21 mouse cellular contexts compared by ENCODE assay signal in the genomic region with DNA sequence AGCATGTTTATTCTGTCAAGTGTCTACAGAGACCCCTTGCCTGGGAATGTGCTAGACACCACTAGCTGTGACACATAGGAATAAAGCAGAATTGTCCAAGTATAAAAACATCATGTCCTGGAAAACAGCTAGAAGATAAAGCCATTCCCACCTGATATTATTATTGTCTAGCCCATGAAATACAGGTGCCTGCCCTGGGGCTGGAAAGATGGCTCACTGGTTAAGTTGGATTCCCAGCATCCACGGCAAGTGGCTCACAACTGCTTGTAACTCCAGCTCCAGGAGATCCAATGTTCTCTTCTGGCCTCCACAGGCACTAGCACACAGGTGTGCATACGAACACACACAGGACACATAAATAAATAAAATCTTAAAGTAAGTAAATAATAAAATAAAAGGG. TPM values are rescaled to one million over a fixed set of nuclear protein-coding genes. Genes with fewer than 3 reads are reported as not detected.
DNase-seq lines count a peak whose midpoint lies in the region; ATAC-seq lines count a peak whose summit lies in the region.
"Had no signal": no experiment of that assay in that cellular context is flagged by ENCODE, and none has a peak within 500 bp of the region (broad histone marks: within the 10 kb centered on the region; RNA-seq: fewer than 3 reads in every experiment).

No protein-coding gene starts in this region.

- H3K4me1 ChIP-seq in heart, embryonic 11.5 days (ENCODE audit: control insufficient read depth, insufficient read depth, low read length), result peaks cover 10% of the 10 kb centered on the region
- peaks cover 22% of the 10 kb centered on the region for H3K4me1 ChIP-seq in heart, embryonic 13.5 days
- H3K4me1 ChIP-seq: forebrain, embryonic 12.5 days had no signal

- H3K4me3 ChIP-seq in heart, embryonic 11.5 days (ENCODE audit: low read depth, low read length), result no peak overlapping the region
- H3K4me3 ChIP-seq in heart, embryonic 13.5 days, result no peak overlapping the region
- H3K4me3 ChIP-seq: embryonic facial prominence, embryonic 13.5 days; embryonic facial prominence, embryonic 15.5 days; erythroblast, embryonic 14.5 days; forebrain, embryonic 10.5 days; forebrain, embryonic 12.5 days had no signal

- H3K36me3 ChIP-seq in heart, embryonic 11.5 days (ENCODE audit: control insufficient read depth, insufficient read depth, low read length), result peaks cover 25% of the 10 kb centered on the region
- peaks cover 90% of the 10 kb centered on the region for H3K36me3 ChIP-seq in heart, embryonic 13.5 days

- intact Hi-C loops in heart, postnatal 25 days (cut with DNase I), result no loop called here

- H3K27me3 ChIP-seq in heart, embryonic 11.5 days (ENCODE audit: control insufficient read depth, insufficient read depth, low read length), result no peaks in the 10 kb centered on the region
- H3K27me3 ChIP-seq in heart, embryonic 13.5 days (replicated peaks), result no peaks in the 10 kb centered on the region
- H3K27me3 ChIP-seq: embryonic facial prominence, embryonic 13.5 days; embryonic facial prominence, embryonic 15.5 days; forebrain, embryonic 12.5 days had no signal

- H3K4me2 ChIP-seq in heart, embryonic 11.5 days, result no peak overlapping the region
- H3K4me2 ChIP-seq in heart, embryonic 13.5 days, result no peak overlapping the region
- H3K4me2 ChIP-seq: embryonic facial prominence, embryonic 13.5 days; embryonic facial prominence, embryonic 15.5 days; forebrain, embryonic 12.5 days had no signal

- DNase-seq in heart, adult 9 months (ENCODE audit: low spot score in 2 of 2), result no peak
- DNase-seq in heart, postnatal 25 days (ENCODE audit: low spot score), result no peak
- DNase-seq: adrenal gland, adult 2 months; adrenal gland, postnatal 10 days; adrenal gland, postnatal 25 days; cerebellum, adult 11 months; cerebellum, adult 18-20 months; cerebellum, adult 8-10 months; cerebellum, adult 9-11 months; cerebellum, postnatal 14 days; cerebellum, postnatal 36 days; embryo, embryonic 11 days had no signal

- H3K9me3 ChIP-seq in heart, embryonic 11.5 days (replicated peaks; ENCODE audit: control insufficient read depth, low read length), result no peaks in the 10 kb centered on the region
- 0 out of 2 replicates have a peak, but pooled peaks cover 4% of the 10 kb centered on the region for H3K9me3 ChIP-seq in heart, embryonic 13.5 days
- H3K9me3 ChIP-seq: embryonic facial prominence, embryonic 15.5 days had no signal

- H3K27ac ChIP-seq in heart, embryonic 11.5 days (ENCODE audit: low read depth, low read length), result peak overlapping the region; percentile 54
- H3K27ac ChIP-seq in heart, embryonic 13.5 days (replicated peaks), result peak overlapping the region; percentile 54; the same call in 1 of the 2 replicates
- H3K27ac ChIP-seq: embryonic facial prominence, embryonic 13.5 days; embryonic facial prominence, embryonic 15.5 days; forebrain, embryonic 10.5 days; forebrain, embryonic 12.5 days had no signal

- no peak overlapping the region for H3K9ac ChIP-seq in heart, embryonic 11.5 days (ENCODE audit: low read depth, low read length)
- no peak overlapping the region for H3K9ac ChIP-seq in heart, embryonic 13.5 days
- H3K9ac ChIP-seq: embryonic facial prominence, embryonic 13.5 days; embryonic facial prominence, embryonic 15.5 days; forebrain, embryonic 12.5 days had no signal

- ATAC-seq in heart, embryonic 11.5 days (replicated peaks; ENCODE audit: insufficient number of reproducible peaks, low FRiP score, low TSS enrichment), result no peak
- no peak for ATAC-seq in heart, embryonic 13.5 days (ENCODE audit: extremely low read depth, insufficient number of reproducible peaks, low FRiP score, low TSS enrichment)
- ATAC-seq: forebrain, embryonic 14.5 days; forebrain, embryonic 16.5 days had no signal

- 69% methylated on average over 2 of the region's 2 CpGs for WGBS in heart, embryonic 11.5 days (ENCODE audit: insufficient replicate concordance)
- WGBS in heart, embryonic 13.5 days, result 74% methylated on average over 2 of the region's 2 CpGs

RNA-seq across cellular contexts. Expression of a gene that starts 10.5 kb away (rescaled TPM):
- polyA plus RNA-seq in heart, embryonic 11.5 days (2014; fragmentation: Nextera tagmentation; extraction: Ambion mirVana), result 5.5 and 6.7 TPM in 2 replicates
- polyA plus RNA-seq in heart, embryonic 13.5 days (2015; fragmentation: Nextera tagmentation; extraction: Ambion mirVana), result 4.9 TPM in 2 replicates
- 10 to 100 TPM; 15.0 to 18.2 TPM for total RNA-seq in heart, postnatal 25 days (2021)

RNA-seq across cellular contexts. Expression of a gene that starts 36.8 kb away (rescaled TPM):
- 20.6 and 26.8 TPM in 2 replicates for polyA plus RNA-seq in heart, embryonic 11.5 days (2014; fragmentation: Nextera tagmentation; extraction: Ambion mirVana)
- 15.1 and 16.5 TPM in 2 replicates for polyA plus RNA-seq in heart, embryonic 13.5 days (2015; fragmentation: Nextera tagmentation; extraction: Ambion mirVana)
- 10 to 100 TPM; 13.4 to 18.5 TPM for total RNA-seq in heart, postnatal 25 days (2021)
